Mouse (Mus musculus): Measurements from ENCODE around the gene Atp10b. TPM values are rescaled to one million over a fixed set of nuclear protein-coding genes. Genes with fewer than 3 reads are reported as not detected.

Atp10b gene
- polyA plus RNA-seq (2015; fragmentation: Illumina TruSeq; extraction: RNeasy Lipid Tissue Mini Kit (QIAGEN cat#74804); ENCODE audit: low read depth, low replicate concordance), result 1.2 TPM

GRCm38 (mm10) chr11:43149577-43149976 is at the start of gene Atp10b:
Gene Atp10b (plus strand): TSS chr11:43149877.

Other genes with a start within 250 kb of the Atp10b start
- not detected for gene Gm9972, start 114.1 kb upstream of the Atp10b start, polyA plus RNA-seq (2015; fragmentation: Illumina TruSeq; extraction: RNeasy Lipid Tissue Mini Kit (QIAGEN cat#74804); ENCODE audit: low read depth, low replicate concordance)

Data from brain, adult 10 weeks (tissue).